Mouse (Mus musculus) C2C12 (cell line): ENCODE data around the gene 6430548M08Rik. TPM values are rescaled to one million over a fixed set of nuclear protein-coding genes. Genes with fewer than 3 reads are reported as not detected.

Experiments used
- H3K27me3 ChIP-seq: one replicate; pipeline ENCODE4 v1.6.1; 2011; ENCODE audit not compliant: control insufficient read depth, insufficient read depth, insufficient read length
- H3K36me3 ChIP-seq: one replicate; pipeline ENCODE4 v1.6.1; 2011; ENCODE audit not compliant: control insufficient read depth, insufficient read depth
- H3K4me3 ChIP-seq: one replicate; pipeline ENCODE4 v1.5.1; 2011; ENCODE audit warnings: mild to moderate bottlenecking, control low read depth; ENCODE audit not compliant: poor library complexity, insufficient read depth, severe bottlenecking
- H3K79me2 ChIP-seq: one replicate; pipeline ENCODE4 v1.6.1; 2011; ENCODE audit not compliant: control insufficient read depth, insufficient read depth
- H3K79me3 ChIP-seq: one replicate; pipeline ENCODE4 v1.6.1; 2011; ENCODE audit warnings: low read depth, control low read depth
- H3ac ChIP-seq: one replicate; pipeline ENCODE3; 2011; ENCODE audit warnings: low read depth; ENCODE audit not compliant: control insufficient read depth, insufficient read length
- CEBPB ChIP-seq: IDR thresholded peaks from one replicate; pipeline ENCODE4 v1.6.1; 2011; ENCODE audit warnings: low read depth, mild to moderate bottlenecking, control low read depth, moderate library complexity
- CTCF ChIP-seq: IDR thresholded peaks from one replicate; pipeline ENCODE4 v1.5.1; 2011; ENCODE audit not compliant: control insufficient read depth, insufficient read depth, insufficient read length
- FOSL1 ChIP-seq: IDR thresholded peaks from one replicate; pipeline ENCODE4 v1.8.0; 2011; ENCODE audit warnings: mild to moderate bottlenecking, low read length; ENCODE audit not compliant: poor library complexity, insufficient read depth, severe bottlenecking
- MAX ChIP-seq: IDR thresholded peaks from one replicate; pipeline ENCODE4 v1.6.1; 2011; ENCODE audit warnings: mild to moderate bottlenecking, control low read depth
- MYOD1 ChIP-seq: IDR thresholded peaks from one replicate; pipeline ENCODE4 v1.6.1; 2011; ENCODE audit warnings: low read depth; ENCODE audit not compliant: control insufficient read depth, insufficient read length
- MYOG ChIP-seq: IDR thresholded peaks from one replicate; pipeline ENCODE4 v1.6.1; 2011; ENCODE audit not compliant: control insufficient read depth, insufficient read length; ENCODE audit errors: extremely low read depth
- USF1 ChIP-seq: IDR thresholded peaks from one replicate; pipeline ENCODE4 v1.6.1; 2011; ENCODE audit warnings: low read depth, mild to moderate bottlenecking, control low read depth, moderate library complexity
- polyA plus RNA-seq: library from polyadenylated mRNA; unstranded; fragments of >200 nt; fragmentation: generic; extraction: Trizol; gene quantifications from one replicate; pipeline ENCODE4 v1.2.1, GENCODE M21; 2012; ENCODE audit warnings: missing spikeins

6430548M08Rik gene
- polyA plus RNA-seq, 1 experiment, result 3.5 TPM

DNA sequence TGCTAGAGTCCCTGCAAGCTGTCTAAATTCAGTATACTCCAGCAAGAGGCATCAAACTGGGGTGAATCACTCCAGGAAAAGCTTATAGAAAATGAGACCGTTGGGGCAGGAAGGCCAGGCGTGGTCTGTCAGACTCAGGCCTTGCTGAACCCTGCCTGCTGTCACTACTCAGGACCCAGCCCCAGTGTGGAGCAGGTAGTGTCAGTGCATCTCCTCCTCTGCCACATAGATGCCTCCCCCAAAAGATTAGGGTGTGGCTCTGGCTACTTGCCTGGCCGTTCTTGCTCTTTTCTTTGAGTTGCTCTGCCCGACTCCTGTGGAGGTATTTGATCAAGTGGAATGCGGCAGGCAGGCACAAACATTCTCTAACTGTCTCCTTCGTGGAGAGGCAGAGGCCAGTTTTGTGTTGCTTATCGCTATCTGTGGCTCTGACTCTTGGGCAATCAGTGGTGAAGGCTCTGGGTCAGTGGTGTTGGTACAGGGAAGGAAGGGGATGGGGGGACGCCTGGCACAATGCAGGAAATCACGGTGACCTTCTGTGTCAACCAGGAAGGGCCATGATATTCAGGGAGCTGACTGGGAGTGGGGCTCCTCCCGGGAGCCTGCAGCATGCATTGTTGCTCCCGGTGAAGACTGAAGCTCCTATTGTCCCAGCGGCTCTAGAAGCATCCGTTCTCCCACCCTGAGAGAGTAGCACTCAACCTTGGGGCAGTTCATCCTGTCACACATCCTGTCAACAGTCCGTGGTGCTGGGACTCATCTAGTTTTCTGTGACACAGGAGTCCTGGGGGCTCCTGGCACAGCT lies 12.6 kb downstream of the 6430548M08Rik start:
- Histone ChIP-seq H3K79me2 (no peaks in the 10 kb centered on the region), H3ac (peak overlapping the region; percentile 12), H3K27me3 (no peaks in the 10 kb centered on the region), H3K36me3 (no peaks in the 10 kb centered on the region), H3K79me3 (no peaks in the 10 kb centered on the region), H3K4me3 (no peak overlapping the region)
- TF ChIP-seq USF1 (no peak), CTCF (no peak), MAX (no peak), FOSL1 (no peak), MYOD1 (no peak), CEBPB (no peak), MYOG (no peak)

- Histone ChIP-seq H3K36me3 (no peaks in the 10 kb centered on the region), H3K4me3 (no peak overlapping the region), H3K79me3 (no peaks in the 10 kb centered on the region), H3ac (no peak overlapping the region), H3K79me2 (no peaks in the 10 kb centered on the region), H3K27me3 (no peaks in the 10 kb centered on the region)
- TF ChIP-seq CEBPB, result no peak
- no peak for TF ChIP-seq MAX
- TF ChIP-seq MYOD1, result no peak
- TF ChIP-seq USF1, result no peak
- TF ChIP-seq CTCF, result no peak
- TF ChIP-seq FOSL1, result no peak
- TF ChIP-seq MYOG, result no peak
Measured at GRCm38 (mm10) chr8:120129547-120129946, 15.6 kb downstream of the 6430548M08Rik start.

GRCm38 (mm10) chr8:120131158-120131557 lies 17.2 kb downstream of the 6430548M08Rik start:
- Histone ChIP-seq H3K4me3 (no peak overlapping the region), H3K79me3 (no peaks in the 10 kb centered on the region), H3K27me3 (no peaks in the 10 kb centered on the region), H3ac (no peak overlapping the region), H3K79me2 (no peaks in the 10 kb centered on the region), H3K36me3 (no peaks in the 10 kb centered on the region)
- TF ChIP-seq MYOD1 (no peak), USF1 (no peak), CEBPB (no peak), FOSL1 (no peak), MYOG (no peak), MAX (no peak), CTCF (no peak)

DNA sequence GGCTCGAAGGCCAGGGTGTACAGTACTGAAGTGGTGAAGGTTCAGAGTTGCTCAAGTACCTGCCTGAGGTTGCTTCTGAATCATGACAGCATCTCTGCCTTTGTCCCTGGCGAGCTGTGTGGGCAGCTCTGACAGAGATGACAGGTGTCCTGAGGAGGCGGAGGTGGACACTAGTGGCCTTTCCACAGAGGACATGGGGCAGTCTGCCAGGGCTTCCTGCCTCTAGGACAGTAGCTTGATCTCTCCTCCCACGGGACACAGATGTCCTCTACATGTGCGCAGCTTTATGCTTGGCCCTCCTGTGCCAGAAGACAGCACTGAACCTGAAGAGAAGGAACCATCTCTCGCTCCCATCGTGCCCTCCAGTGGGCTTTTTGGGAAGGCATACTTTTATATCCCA lies 19.2 kb downstream of the 6430548M08Rik start:
- H3K79me3 ChIP-seq, result no peaks in the 10 kb centered on the region
- H3ac ChIP-seq, result no peak overlapping the region
- no peak overlapping the region for H3K4me3 ChIP-seq
- no peaks in the 10 kb centered on the region for H3K79me2 ChIP-seq
- H3K36me3 ChIP-seq, result no peaks in the 10 kb centered on the region
- TF ChIP-seq CEBPB (no peak), FOSL1 (no peak), MYOG (no peak), USF1 (no peak), MAX (no peak), CTCF (no peak), MYOD1 (no peak)
- H3K27me3 ChIP-seq, result no peaks in the 10 kb centered on the region

GRCm38 (mm10) chr8:120135687-120136086 lies 21.7 kb downstream of the 6430548M08Rik start:
- H3K79me3 ChIP-seq, result no peaks in the 10 kb centered on the region
- no peak for TF ChIP-seq FOSL1
- TF ChIP-seq MYOD1, result no peak
- no peak for TF ChIP-seq CEBPB
- TF ChIP-seq MAX, result no peak
- no peak for TF ChIP-seq MYOG
- TF ChIP-seq USF1, result peak; percentile 81
- H3K4me3 ChIP-seq, result no peak overlapping the region

GRCm38 (mm10) chr8:120136618-120137017 lies 22.7 kb downstream of the 6430548M08Rik start:
- TF ChIP-seq FOSL1 (no peak), USF1 (no peak), MYOG (no peak), CTCF (no peak), MYOD1 (no peak), CEBPB (no peak)
- no peak overlapping the region for H3K4me3 ChIP-seq
- H3ac ChIP-seq, result no peak overlapping the region
- H3K79me2 ChIP-seq, result no peaks in the 10 kb centered on the region
- H3K27me3 ChIP-seq, result no peaks in the 10 kb centered on the region
- no peaks in the 10 kb centered on the region for H3K36me3 ChIP-seq
- H3K79me3 ChIP-seq, result no peaks in the 10 kb centered on the region

More at GRCm38 (mm10) chr8:120135687-120136086, 21.7 kb downstream of the 6430548M08Rik start:
- no peaks in the 10 kb centered on the region for H3K27me3 ChIP-seq
- no peaks in the 10 kb centered on the region for H3K79me2 ChIP-seq
- H3ac ChIP-seq, result no peak overlapping the region
- H3K36me3 ChIP-seq, result no peaks in the 10 kb centered on the region
